Mouse (Mus musculus) embryonic facial prominence, embryonic 12.5 days (tissue): ENCODE data around the gene Krr1. TPM values are rescaled to one million over a fixed set of nuclear protein-coding genes. Genes with fewer than 3 reads are reported as not detected.

ENCODE experiments used
- ATAC-seq: fragments of 200-750 bp; cut with Nextera tagmentation; 2 replicates; pipeline ENCODE4 v1.8.0; 2017; ENCODE audit not compliant: insufficient number of reproducible peaks, insufficient read depth, low FRiP score, low TSS enrichment
- H3K27ac ChIP-seq: fragments of 300-500 bp; sonication (generic); 2 replicates; pipeline ENCODE4 v1.5.1; 2016; ENCODE audit warnings: mild to moderate bottlenecking
- H3K27me3 ChIP-seq: fragments of 300-500 bp; sonication (generic); 2 replicates; pipeline ENCODE4 v1.6.1; 2016; ENCODE audit warnings: mild to moderate bottlenecking, moderate library complexity
- H3K36me3 ChIP-seq: fragments of 300-500 bp; sonication (generic); 2 replicates; pipeline ENCODE4 v1.6.1; 2016; ENCODE audit warnings: mild to moderate bottlenecking
- H3K4me1 ChIP-seq: fragments of 300-500 bp; sonication (generic); 2 replicates; pipeline ENCODE4 v1.6.1; 2016
- H3K4me2 ChIP-seq: fragments of 300-500 bp; sonication (generic); replicated peaks from 2 replicates; pipeline ENCODE4 v1.6.1; 2016; ENCODE audit warnings: mild to moderate bottlenecking, moderate library complexity
- H3K4me3 ChIP-seq: fragments of 300-500 bp; sonication (generic); 2 replicates; pipeline ENCODE4 v1.5.1; 2016; ENCODE audit warnings: mild to moderate bottlenecking
- H3K9ac ChIP-seq: fragments of 300-500 bp; sonication (generic); 2 replicates; pipeline ENCODE4 v1.6.1; 2016; ENCODE audit warnings: mild to moderate bottlenecking, moderate library complexity
- H3K9me3 ChIP-seq: fragments of 300-500 bp; sonication (generic); 2 replicates; pipeline ENCODE4 v1.6.1; 2016; ENCODE audit warnings: mild to moderate bottlenecking, moderate library complexity
- WGBS: fragments of 180-500 bp; shearing (Covaris S2); methylation state at CpG from one replicate; pipeline ENCODE4 v1.1.7; 2016; 5-methylcytosine and 5-hydroxymethylcytosine counted together
- polyA plus RNA-seq: library from polyadenylated mRNA; unstranded; fragments of >200 nt; fragmentation: Nextera tagmentation; extraction: Ambion mirVana; gene quantifications from 2 replicates; pipeline ENCODE4 v1.2.1, GENCODE M21; 2016

Krr1 gene
- polyA plus RNA-seq, 1 experiment from 2014 or later: 54.0 TPM

DNA sequence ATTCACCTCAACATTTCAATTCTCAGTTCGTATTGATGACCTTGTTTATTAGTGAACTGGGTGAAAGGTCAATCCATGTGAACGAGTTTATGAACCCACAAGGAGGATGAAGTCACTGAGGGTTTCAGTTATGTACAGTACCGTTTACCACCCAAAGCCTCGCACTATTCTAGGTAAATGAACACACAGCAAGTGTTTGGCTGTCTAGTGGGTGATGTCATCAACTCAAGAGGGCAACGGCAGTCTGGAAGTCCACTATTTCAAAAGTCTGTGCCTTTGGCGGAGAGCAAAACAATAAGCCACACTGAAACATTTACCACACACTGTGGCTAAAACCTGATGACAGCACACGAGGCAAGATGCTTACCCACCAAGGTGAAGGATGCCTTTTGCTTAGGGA lies 29.4 kb upstream of the Krr1 start:
- Histone ChIP-seq H3K27ac (no peak overlapping the region), H3K4me1 (no peaks in the 10 kb centered on the region), H3K27me3 (no peaks in the 10 kb centered on the region), H3K4me2 (no peak overlapping the region), H3K9ac (no peak overlapping the region), H3K9me3 (no peaks in the 10 kb centered on the region), H3K4me3 (no peak overlapping the region), H3K36me3 (no peaks in the 10 kb centered on the region)
- WGBS: 83% methylated on average over 7 of the region's 7 CpGs
- no peak for ATAC-seq

DNA sequence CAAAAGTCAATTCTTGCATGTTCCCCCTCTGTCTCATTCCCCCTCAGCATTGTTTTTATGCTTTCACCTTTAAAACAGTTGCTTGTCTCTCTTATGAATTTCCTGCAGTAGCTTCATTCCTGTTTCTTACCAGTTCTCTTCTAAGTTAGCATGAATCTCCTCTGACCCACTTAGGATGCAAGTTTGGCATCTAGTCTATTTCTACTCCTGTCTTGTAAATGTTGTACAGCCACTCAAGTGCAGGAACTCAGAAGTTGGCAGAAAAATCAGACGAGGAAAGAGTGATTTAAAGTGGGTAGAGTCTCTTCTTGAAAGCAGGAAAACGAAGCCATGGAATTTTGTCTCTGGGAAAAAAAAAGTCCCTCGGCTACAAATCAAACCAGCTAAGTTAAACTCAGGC lies 26.9 kb upstream of the Krr1 start:
- 73% methylated on average over 3 of the region's 3 CpGs for WGBS
- H3K4me2 ChIP-seq: no peak overlapping the region
- no peak overlapping the region for H3K27ac ChIP-seq
- ATAC-seq: no peak
- H3K9me3 ChIP-seq: no peaks in the 10 kb centered on the region
- no peaks in the 10 kb centered on the region for H3K4me1 ChIP-seq
- H3K36me3 ChIP-seq: no peaks in the 10 kb centered on the region
- no peak overlapping the region for H3K4me3 ChIP-seq
- H3K9ac ChIP-seq: no peak overlapping the region
- no peaks in the 10 kb centered on the region for H3K27me3 ChIP-seq

DNA sequence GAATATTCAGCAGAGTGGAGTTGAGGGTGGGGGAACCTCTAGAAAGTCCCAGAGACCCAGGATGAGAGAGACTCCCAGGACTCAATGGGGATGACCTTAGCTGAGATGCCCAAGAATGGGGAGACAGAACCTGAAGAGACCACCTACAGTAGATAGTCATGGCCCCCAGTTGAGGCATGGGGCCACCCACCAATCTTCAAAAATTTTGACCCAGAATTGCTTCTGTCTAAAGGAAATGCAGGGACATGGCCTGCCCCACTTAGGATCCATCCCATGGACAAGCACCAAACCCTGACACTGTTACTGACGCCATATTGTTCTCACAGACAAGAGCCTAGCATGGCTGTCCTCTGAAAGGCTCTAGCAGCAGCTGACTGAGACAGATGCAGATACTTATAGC lies 24.4 kb upstream of the Krr1 start:
- Histone ChIP-seq H3K4me2 (no peak overlapping the region), H3K9ac (no peak overlapping the region), H3K27me3 (no peaks in the 10 kb centered on the region), H3K4me3 (no peak overlapping the region), H3K4me1 (no peaks in the 10 kb centered on the region), H3K9me3 (no peaks in the 10 kb centered on the region), H3K36me3 (no peaks in the 10 kb centered on the region), H3K27ac (no peak overlapping the region)
- no peak for ATAC-seq
- WGBS: 95% methylated on average over 1 of the region's 1 CpGs

DNA sequence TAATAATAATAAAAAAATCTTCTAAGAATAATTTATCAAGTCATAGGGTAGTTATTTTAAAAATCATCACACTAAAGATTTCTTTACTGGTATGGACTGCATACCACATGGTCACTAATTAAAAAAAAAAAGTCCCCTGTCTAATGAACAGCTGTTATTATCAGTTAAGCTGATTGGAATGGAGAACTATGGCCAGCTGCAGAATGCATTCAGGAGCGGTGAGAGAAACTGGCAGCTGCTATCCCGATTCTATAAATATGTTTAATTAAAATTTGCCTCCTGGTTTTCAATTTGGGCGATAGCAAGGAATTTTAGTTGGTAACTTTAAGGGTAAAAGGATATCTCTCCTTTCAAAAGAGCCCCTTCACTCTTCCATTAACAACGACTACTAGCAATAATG lies 23.5 kb upstream of the Krr1 start:
- H3K4me3 ChIP-seq: no peak overlapping the region
- no peaks in the 10 kb centered on the region for H3K4me1 ChIP-seq
- no peak overlapping the region for H3K27ac ChIP-seq
- WGBS: 64% methylated on average over 4 of the region's 4 CpGs
- no peaks in the 10 kb centered on the region for H3K27me3 ChIP-seq
- H3K9ac ChIP-seq: no peak overlapping the region
- no peaks in the 10 kb centered on the region for H3K9me3 ChIP-seq
- H3K4me2 ChIP-seq: no peak overlapping the region
- no peak for ATAC-seq
- no peaks in the 10 kb centered on the region for H3K36me3 ChIP-seq

DNA sequence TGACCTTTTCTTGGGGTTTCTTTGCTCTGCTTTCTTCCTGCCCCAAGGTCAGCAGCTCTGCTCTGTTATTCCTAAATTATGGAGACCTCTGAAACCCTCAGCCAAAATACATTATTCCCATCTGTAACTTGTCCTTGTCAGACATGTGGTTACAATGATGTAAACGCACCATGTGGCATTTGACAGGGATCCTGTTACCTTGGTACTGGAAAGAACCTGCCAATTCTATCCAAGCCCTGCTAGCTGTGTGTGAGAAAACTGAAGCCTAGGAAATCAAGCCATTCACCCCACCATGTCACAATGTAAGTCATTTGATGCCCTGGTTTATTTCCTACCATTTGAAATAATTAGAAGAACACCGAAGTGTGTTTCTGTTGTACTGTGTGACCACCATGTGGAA lies 16.6 kb upstream of the Krr1 start:
- ATAC-seq: no peak
- no peaks in the 10 kb centered on the region for H3K27me3 ChIP-seq
- H3K4me1 ChIP-seq: 0 out of 2 replicates have a peak, but pooled peaks cover 3% of the 10 kb centered on the region
- no peak overlapping the region for H3K27ac ChIP-seq
- H3K9ac ChIP-seq: no peak overlapping the region
- H3K4me3 ChIP-seq: no peak overlapping the region
- H3K36me3 ChIP-seq: no peaks in the 10 kb centered on the region
- no peak overlapping the region for H3K4me2 ChIP-seq
- H3K9me3 ChIP-seq: no peaks in the 10 kb centered on the region
- WGBS: 40% methylated on average over 2 of the region's 2 CpGs

DNA sequence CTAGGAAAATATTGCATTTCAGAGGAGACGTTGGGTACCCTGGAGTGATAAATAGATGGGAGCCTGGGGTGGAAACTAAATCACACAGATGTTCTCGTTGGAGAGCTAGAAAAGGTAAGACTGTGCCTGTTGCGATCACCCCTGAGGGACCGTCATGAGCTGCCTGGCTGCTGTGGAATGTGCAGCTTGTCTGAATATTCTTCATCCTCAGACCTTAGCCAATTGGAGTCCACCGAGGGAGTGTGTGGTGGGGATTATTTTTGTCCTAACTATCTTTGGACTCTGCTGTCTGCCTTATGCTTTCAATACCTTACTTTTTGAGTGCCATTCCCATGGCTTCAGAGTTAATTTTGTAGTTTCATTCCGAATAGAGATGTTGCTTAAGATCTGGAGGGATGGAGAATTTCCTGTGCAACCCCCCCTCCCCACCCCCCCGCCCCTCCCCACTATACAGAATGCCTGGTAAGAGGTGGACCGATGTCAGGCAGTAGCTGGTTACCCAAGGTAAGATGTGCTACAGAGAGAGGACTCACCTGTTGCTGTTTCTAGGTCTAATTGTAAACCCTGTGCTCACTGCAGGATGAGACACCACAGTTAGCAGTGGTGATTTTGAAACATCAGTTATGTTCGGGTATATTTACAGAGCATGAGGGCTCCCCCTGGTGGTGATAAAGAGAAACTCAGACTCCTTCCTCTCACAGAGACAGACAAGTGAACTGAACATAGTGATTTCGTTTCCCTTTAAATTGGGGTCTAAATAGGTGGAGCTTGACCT lies 15.0 kb upstream of the Krr1 start:
- H3K4me1 ChIP-seq: 0 out of 2 replicates have a peak, but pooled peaks cover 3% of the 10 kb centered on the region
- no peaks in the 10 kb centered on the region for H3K27me3 ChIP-seq
- H3K4me2 ChIP-seq: no peak overlapping the region
- no peak overlapping the region for H3K9ac ChIP-seq
- no peaks in the 10 kb centered on the region for H3K36me3 ChIP-seq
- H3K4me3 ChIP-seq: no peak overlapping the region
- ATAC-seq: peak; percentile 81
- no peak overlapping the region for H3K27ac ChIP-seq
- 51% methylated on average over 10 of the region's 10 CpGs for WGBS
- H3K9me3 ChIP-seq: no peaks in the 10 kb centered on the region

DNA sequence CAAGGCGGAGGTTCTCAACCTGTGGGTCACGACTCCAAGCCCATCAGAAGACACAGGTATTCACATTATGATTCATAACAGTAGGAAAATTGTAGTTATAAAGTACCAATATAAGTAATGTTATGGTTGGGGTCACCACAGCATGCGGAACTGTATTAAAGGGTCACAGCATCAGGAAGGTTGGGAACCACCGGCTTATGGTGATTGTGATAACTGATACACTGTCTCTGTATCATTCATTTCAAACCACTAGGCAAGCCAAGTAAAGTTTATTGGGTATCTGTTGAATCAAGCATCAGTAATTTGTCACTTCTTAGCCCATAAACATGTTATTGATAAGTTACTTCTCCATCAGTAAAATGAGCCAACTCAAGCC lies 14.4 kb upstream of the Krr1 start:
- no peak overlapping the region for H3K4me3 ChIP-seq
- 40% methylated on average over 4 of the region's 4 CpGs for WGBS
- ATAC-seq: no peak

DNA sequence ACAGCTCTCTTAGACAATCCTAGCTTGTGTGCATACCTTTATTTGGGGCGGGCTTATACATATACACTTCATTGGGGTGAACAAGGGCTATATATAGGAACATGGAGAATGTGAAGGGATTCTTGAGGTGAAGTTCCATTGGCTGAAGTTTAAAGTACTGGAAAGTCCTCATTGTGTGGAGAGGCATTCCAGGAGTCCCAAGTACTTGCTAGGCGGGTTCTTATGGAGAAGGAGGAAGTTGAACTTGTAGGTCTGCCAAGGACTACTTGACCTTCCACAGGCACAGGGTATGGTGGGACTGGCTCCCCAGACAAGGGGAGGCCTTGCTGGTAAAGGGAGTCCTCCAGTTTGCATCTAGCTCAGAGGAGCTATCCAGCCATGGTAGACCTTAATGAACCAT lies 13.1 kb upstream of the Krr1 start:
- H3K4me1 ChIP-seq: 0 out of 2 replicates have a peak, but pooled peaks cover 3% of the 10 kb centered on the region
- no peak overlapping the region for H3K4me3 ChIP-seq
- H3K4me2 ChIP-seq: no peak overlapping the region
- no peaks in the 10 kb centered on the region for H3K36me3 ChIP-seq
- H3K27me3 ChIP-seq: no peaks in the 10 kb centered on the region
- ATAC-seq: no peak
- no peak overlapping the region for H3K9ac ChIP-seq
- no peaks in the 10 kb centered on the region for H3K9me3 ChIP-seq
- 87% methylated on average over 2 of the region's 2 CpGs for WGBS
- H3K27ac ChIP-seq: no peak overlapping the region

More for the DNA sequence above, 14.4 kb upstream of the Krr1 start:
- H3K9ac ChIP-seq: no peak overlapping the region
- H3K27me3 ChIP-seq: no peaks in the 10 kb centered on the region
- no peaks in the 10 kb centered on the region for H3K36me3 ChIP-seq
- no peak overlapping the region for H3K27ac ChIP-seq
- H3K4me1 ChIP-seq: 0 out of 2 replicates have a peak, but pooled peaks cover 3% of the 10 kb centered on the region
- H3K4me2 ChIP-seq: no peak overlapping the region
- H3K9me3 ChIP-seq: no peaks in the 10 kb centered on the region

DNA sequence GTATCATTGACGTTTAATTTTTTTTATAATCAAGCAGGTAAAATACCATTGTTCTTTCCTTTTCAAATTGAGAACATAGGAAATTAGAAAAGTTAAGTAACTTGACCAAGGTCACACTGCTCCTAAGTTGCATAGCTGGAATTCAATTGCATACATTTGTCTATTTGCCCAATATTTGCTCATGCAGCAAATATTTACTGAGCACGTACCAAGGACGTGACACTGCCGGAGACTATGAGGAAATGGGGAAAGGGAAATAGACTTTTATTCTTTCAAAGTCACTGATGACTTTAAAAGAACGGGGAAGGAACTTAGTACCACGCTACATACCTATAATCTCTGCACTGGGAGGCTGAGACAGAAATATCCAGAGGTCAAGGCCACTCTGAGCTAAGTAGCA lies 12.0 kb upstream of the Krr1 start:
- Histone ChIP-seq H3K9ac (no peak overlapping the region), H3K4me1 (0 out of 2 replicates have a peak, but pooled peaks cover 3% of the 10 kb centered on the region), H3K4me2 (no peak overlapping the region), H3K9me3 (no peaks in the 10 kb centered on the region), H3K4me3 (no peak overlapping the region), H3K27me3 (no peaks in the 10 kb centered on the region), H3K27ac (no peak overlapping the region), H3K36me3 (no peaks in the 10 kb centered on the region)
- ATAC-seq: no peak
- WGBS: 86% methylated on average over 6 of the region's 6 CpGs

DNA sequence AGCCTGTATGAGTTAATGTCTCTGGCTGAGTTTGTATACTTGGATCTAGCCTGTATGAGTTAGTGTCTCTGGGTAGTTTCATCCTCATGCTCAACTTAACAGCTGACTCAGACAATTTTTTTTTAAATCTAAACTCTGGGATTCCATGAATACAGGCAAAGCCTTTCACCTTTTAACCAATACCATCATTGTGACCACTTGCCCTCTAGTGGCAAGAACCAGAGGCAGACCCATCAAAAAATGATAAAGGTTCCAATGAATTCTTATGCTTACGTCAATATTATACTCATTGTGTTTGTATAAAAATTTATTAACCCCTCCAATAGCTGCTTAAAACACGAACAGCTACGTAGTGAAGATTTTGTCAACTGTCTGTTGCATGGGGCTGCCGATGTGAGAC lies 6.1 kb upstream of the Krr1 start:
- ATAC-seq: no peak
- no peak overlapping the region for H3K4me2 ChIP-seq

DNA sequence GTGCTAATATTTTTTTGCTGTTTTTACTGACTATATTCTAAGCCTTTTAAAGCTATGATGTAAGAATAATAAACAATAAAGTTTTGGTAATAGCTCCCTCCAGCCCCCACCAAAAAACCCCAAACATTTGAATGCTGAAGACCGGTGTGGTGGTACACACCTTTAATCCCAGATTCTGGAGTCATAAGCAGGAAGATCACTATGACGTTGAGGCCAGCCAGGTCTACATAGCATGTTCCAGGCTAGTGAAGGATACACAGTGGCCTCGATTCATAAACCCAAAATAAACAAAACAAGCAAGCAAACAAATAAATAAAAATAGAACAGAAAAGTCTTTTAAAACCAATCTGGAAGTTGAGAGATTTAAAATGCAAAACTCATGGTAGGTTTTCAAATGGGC lies 535 bp upstream of the Krr1 start:
- Histone ChIP-seq H3K27me3 (no peaks in the 10 kb centered on the region), H3K9ac (no peak overlapping the region), H3K27ac (no peak overlapping the region), H3K4me3 (no peak overlapping the region), H3K36me3 (peaks cover 10% of the 10 kb centered on the region; the same call in 1 of the 2 replicates), H3K4me2 (peak overlapping the region; percentile 62; the same call in 1 of the 2 replicates), H3K9me3 (no peaks in the 10 kb centered on the region), H3K4me1 (peaks cover 8% of the 10 kb centered on the region)
- no peak; the same call in 1 of the 2 replicates for ATAC-seq
- 81% methylated on average over 3 of the region's 3 CpGs for WGBS

More for the DNA sequence above, 6.1 kb upstream of the Krr1 start:
- H3K27me3 ChIP-seq: no peaks in the 10 kb centered on the region
- H3K27ac ChIP-seq: no peak overlapping the region
- H3K4me1 ChIP-seq: no peaks in the 10 kb centered on the region
- no peak overlapping the region for H3K9ac ChIP-seq
- no peak overlapping the region for H3K4me3 ChIP-seq
- H3K9me3 ChIP-seq: no peaks in the 10 kb centered on the region
- H3K36me3 ChIP-seq: no peaks in the 10 kb centered on the region
- whole genome bisulfite sequencing: 59% methylated on average over 4 of the region's 4 CpGs

DNA sequence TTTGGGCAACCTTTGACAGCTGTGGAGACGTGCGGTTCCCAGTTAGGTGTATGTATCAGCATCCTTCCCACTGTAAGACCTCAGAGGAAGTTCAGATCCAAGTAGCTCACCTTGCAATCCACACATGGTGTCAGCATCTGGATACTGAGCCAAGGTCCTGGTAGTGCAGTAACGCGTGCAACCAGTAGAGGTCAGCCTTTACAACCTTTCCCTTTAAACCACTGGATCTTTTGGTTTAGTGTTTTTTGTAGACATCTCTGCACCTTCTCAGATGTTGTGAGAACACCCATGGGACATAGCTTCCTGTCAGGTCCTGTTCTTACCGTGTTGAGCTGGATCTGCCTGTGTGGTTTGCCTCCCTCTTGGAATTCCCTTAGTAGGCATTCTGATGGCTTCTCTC lies 5.1 kb downstream of the Krr1 start:
- no peak overlapping the region for H3K27ac ChIP-seq
- no peaks in the 10 kb centered on the region for H3K27me3 ChIP-seq
- H3K4me2 ChIP-seq: no peak overlapping the region
- H3K36me3 ChIP-seq: peaks cover 47% of the 10 kb centered on the region
- H3K4me3 ChIP-seq: no peak overlapping the region
- peaks cover 8% of the 10 kb centered on the region for H3K4me1 ChIP-seq
- H3K9me3 ChIP-seq: no peaks in the 10 kb centered on the region
- WGBS: 43% methylated on average over 5 of the region's 5 CpGs
- ATAC-seq: no peak
- H3K9ac ChIP-seq: no peak overlapping the region
